Mouse (Mus musculus) midbrain, postnatal 0 days (tissue): ENCODE measurements around the gene Emd. TPM values are rescaled to one million over a fixed set of nuclear protein-coding genes. Genes with fewer than 3 reads are reported as not detected.
A peak's percentile ranks its signal among the peaks of the same experiment; 100 is the strongest.

ENCODE experiments used
- ATAC-seq: fragments of 200-750 bp; cut with Nextera tagmentation; 2 replicates; pipeline ENCODE4 v1.8.0; 2017; ENCODE audit warnings: moderate number of reproducible peaks, mild to moderate bottlenecking, moderate TSS enrichment, moderate library complexity; ENCODE audit not compliant: low FRiP score
- DNase-seq: peaks from one replicate; pipeline ENCODE4 v3.0.0-alpha.2; 2015; ENCODE audit warnings: low spot score
- H3K27ac ChIP-seq: fragments of 300-500 bp; sonication (generic); 2 replicates; pipeline ENCODE4 v1.5.1; 2014; ENCODE audit warnings: low read depth, mild to moderate bottlenecking, low read length, mixed read lengths
- H3K27me3 ChIP-seq: fragments of 300-500 bp; sonication (generic); 2 replicates; pipeline ENCODE4 v1.6.1; 2014; ENCODE audit warnings: low read length, control low read depth, mixed read lengths; ENCODE audit not compliant: insufficient read depth
- H3K36me3 ChIP-seq: fragments of 300-500 bp; sonication (generic); 2 replicates; pipeline ENCODE4 v1.6.1; 2014; ENCODE audit warnings: low read length, control low read depth, mixed read lengths; ENCODE audit not compliant: insufficient read depth
- H3K4me1 ChIP-seq: fragments of 300-500 bp; sonication (generic); 2 replicates; pipeline ENCODE4 v1.6.1; 2014; ENCODE audit warnings: mild to moderate bottlenecking, control low read depth, antibody characterized with exemption, low read length, mixed read lengths; ENCODE audit not compliant: insufficient read depth
- H3K4me2 ChIP-seq: fragments of 300-500 bp; sonication (generic); 2 replicates; pipeline ENCODE4 v1.6.1; 2014; ENCODE audit warnings: low read depth, mild to moderate bottlenecking, low read length, mixed read lengths; ENCODE audit not compliant: poor library complexity, severe bottlenecking
- H3K4me3 ChIP-seq: fragments of 300-500 bp; sonication (generic); 2 replicates; pipeline ENCODE4 v1.5.1; 2014; ENCODE audit warnings: low read depth, mild to moderate bottlenecking, low read length, moderate library complexity
- H3K9ac ChIP-seq: fragments of 300-500 bp; sonication (generic); replicated peaks from 2 replicates; pipeline ENCODE4 v1.6.1; 2014; ENCODE audit warnings: mild to moderate bottlenecking, low read length, moderate library complexity, mixed read lengths; ENCODE audit not compliant: poor library complexity, severe bottlenecking
- H3K9me3 ChIP-seq: fragments of 300-500 bp; sonication (generic); 2 replicates; pipeline ENCODE4 v1.6.1; 2016; ENCODE audit warnings: low read length, control low read depth
- CTCF ChIP-seq: IDR thresholded peaks from 2 replicates; pipeline ENCODE4 v1.5.1; 2016; ENCODE audit warnings: antibody characterized with exemption, mild to moderate bottlenecking
- WGBS: fragments of 180-500 bp; shearing (Covaris S2); extraction: QIAGEN DNeasy Blood & Tissue Kit; methylation state at CpG from one replicate; pipeline ENCODE4 v1.1.7; 2014; 5-methylcytosine and 5-hydroxymethylcytosine counted together
- polyA plus RNA-seq: library from polyadenylated mRNA; unstranded; fragments of >200 nt; fragmentation: Nextera tagmentation; extraction: Ambion mirVana; gene quantifications from 2 replicates; pipeline ENCODE4 v1.2.1, GENCODE M21; 2015
- total RNA-seq: library from RNA; depleted of rRNA; stranded (reverse); fragments of >200 nt; gene quantifications from 2 replicates; pipeline ENCODE4 v1.2.3, GENCODE M21; 2014

Emd gene
- total and polyA plus RNA-seq, 2 experiments from 2014 or later: 18.2 to 70.0 TPM

GRCm38 (mm10) chrX:74281041-74281731, 26.7 kb downstream of the Emd start:
- no peak for TF ChIP-seq CTCF
- ATAC-seq: no peak

GRCm38 (mm10) chrX:74281732-74282394, 27.4 kb downstream of the Emd start, which contains the start of the genes Taz and Dnase1l1:
Gene Taz (plus strand): TSS chrX:74281912.
Gene Dnase1l1 (minus strand): TSS chrX:74282337.
- WGBS: 24% methylated on average over 16 of the region's 16 CpGs
- peak within 1 kb of the TSS; percentile 57 for H3K4me2 ChIP-seq
- no peaks in the 10 kb centered on the region for H3K36me3 ChIP-seq
- no peaks in the 10 kb centered on the region for H3K27me3 ChIP-seq
- no peaks in the 10 kb centered on the region for H3K9me3 ChIP-seq
- H3K9ac ChIP-seq: peak within 1 kb of the TSS; percentile 63
- TF ChIP-seq CTCF: peak; percentile 2; the same call in 1 of the 2 replicates
- H3K4me3 ChIP-seq: peak within 1 kb of the TSS; percentile 48
- H3K27ac ChIP-seq: peak within 1 kb of the TSS; percentile 82
- ATAC-seq: peak; percentile 65
- no peaks in the 10 kb centered on the region for H3K4me1 ChIP-seq
- peak; percentile 55 for DNase-seq

More at GRCm38 (mm10) chrX:74281041-74281731, 26.7 kb downstream of the Emd start:
- WGBS: 20% methylated on average over 14 of the region's 14 CpGs
- Histone ChIP-seq H3K4me3 (peak overlapping the region; percentile 48), H3K27ac (no peak overlapping the region), H3K9ac (peak overlapping the region; percentile 63), H3K27me3 (no peaks in the 10 kb centered on the region), H3K4me1 (no peaks in the 10 kb centered on the region), H3K4me2 (peak overlapping the region; percentile 57), H3K36me3 (no peaks in the 10 kb centered on the region), H3K9me3 (no peaks in the 10 kb centered on the region)
- no peak for DNase-seq

- no peaks in the 10 kb centered on the region for H3K4me1 ChIP-seq
- DNase-seq: peak; percentile 91
- H3K27ac ChIP-seq: peak overlapping the region; percentile 82
- H3K4me3 ChIP-seq: peak overlapping the region; percentile 48
- no peak for TF ChIP-seq CTCF
- no peaks in the 10 kb centered on the region for H3K27me3 ChIP-seq
- 25% methylated on average over 35 of the region's 39 CpGs for WGBS
- peak; percentile 87 for ATAC-seq
- peak overlapping the region; percentile 63 for H3K9ac ChIP-seq
- peak overlapping the region; percentile 57 for H3K4me2 ChIP-seq
- no peaks in the 10 kb centered on the region for H3K9me3 ChIP-seq
- H3K36me3 ChIP-seq: no peaks in the 10 kb centered on the region
These were observed 28.1 kb downstream of the Emd start for GRCm38 (mm10) chrX:74282395-74283091.

GRCm38 (mm10) chrX:74283092-74283437, 28.6 kb downstream of the Emd start:
- Histone ChIP-seq H3K4me2 (peak overlapping the region; percentile 57), H3K4me3 (peak overlapping the region; percentile 48), H3K27ac (peak overlapping the region; percentile 82), H3K9me3 (no peaks in the 10 kb centered on the region), H3K9ac (peak overlapping the region; percentile 63), H3K4me1 (no peaks in the 10 kb centered on the region), H3K36me3 (peaks cover 2% of the 10 kb centered on the region; the same call in 1 of the 2 replicates), H3K27me3 (no peaks in the 10 kb centered on the region)
- 54% methylated on average over 5 of the region's 5 CpGs for WGBS
- peak; percentile 25 for ATAC-seq
- TF ChIP-seq CTCF: no peak
- DNase-seq: no peak

- Histone ChIP-seq H3K27ac (no peak overlapping the region), H3K9ac (no peak overlapping the region), H3K4me2 (no peak overlapping the region), H3K4me1 (no peaks in the 10 kb centered on the region), H3K4me3 (no peak overlapping the region), H3K27me3 (no peaks in the 10 kb centered on the region), H3K36me3 (no peaks in the 10 kb centered on the region; the same call in 1 of the 2 replicates), H3K9me3 (0 out of 2 replicates have a peak, but pooled peaks cover 3% of the 10 kb centered on the region)
- WGBS: 71% methylated on average over 4 of the region's 4 CpGs
- DNase-seq: no peak
- ATAC-seq: no peak
- TF ChIP-seq CTCF: no peak
These were observed 38.9 kb downstream of the Emd start for GRCm38 (mm10) chrX:74293431-74293830.
